Mouse (Mus musculus): ENCODE measurements at regions not wholly inside any gene's neighbourhood (a gene's known extent, or its start where the extent isn't known, plus 50 kb on each side); places are given as distances from the start of the nearest gene placed in this dataset.

DNA sequence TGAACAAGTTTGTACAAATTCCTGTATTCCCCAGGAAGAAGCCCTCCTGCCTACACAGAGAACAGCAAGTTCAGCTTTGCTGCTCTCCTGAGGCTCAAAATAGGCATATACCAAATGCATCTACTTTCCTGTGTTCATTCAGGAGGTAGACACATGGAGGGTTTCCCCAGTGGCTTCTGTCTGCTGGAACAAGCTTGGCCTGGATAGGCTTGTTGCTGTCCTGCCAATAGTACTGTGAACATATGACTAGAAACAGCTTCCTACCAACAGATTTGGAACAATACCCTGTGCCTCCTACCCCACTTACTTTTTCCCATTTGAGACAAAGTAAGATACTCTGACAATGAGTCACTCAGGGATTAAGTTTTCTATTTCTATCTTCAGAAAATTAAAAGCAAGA lies 93.8 kb upstream of the Wdpcp start:
- no peak for DNase-seq
- intact Hi-C loops (cut with DNase I) = no loop called here

GRCm38 (mm10) chr11:21470711-21471110 lies 99.7 kb upstream of the Ugp2 start:
- DNase-seq = no peak
- intact Hi-C loops (cut with DNase I) = no loop called here

GRCm38 (mm10) chr11:21468465-21468864 lies 97.5 kb upstream of the Ugp2 start:
- intact Hi-C loops (cut with DNase I) = no loop called here
- no peak for DNase-seq

DNA sequence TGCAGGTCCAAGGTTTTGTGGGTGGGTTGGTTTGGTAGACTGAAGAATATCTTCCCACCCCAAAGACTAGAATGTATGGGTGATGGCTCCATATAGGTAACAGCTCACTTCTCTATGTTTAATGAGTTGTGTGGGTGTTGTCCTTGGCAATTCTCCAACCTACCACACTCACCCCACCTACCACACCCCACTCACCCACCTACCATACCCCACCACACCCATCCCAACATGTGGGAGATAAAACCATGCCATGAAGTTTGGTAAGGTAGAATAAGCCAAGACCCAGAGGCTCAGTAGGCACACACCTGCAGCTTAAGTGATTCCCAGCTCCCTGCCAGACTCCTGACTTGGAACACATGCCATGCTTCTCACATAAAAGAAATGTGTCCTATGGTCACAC lies 89.0 kb upstream of the Ugp2 start:
- no peak for DNase-seq
- intact Hi-C loops (cut with DNase I) = no loop called here

DNA sequence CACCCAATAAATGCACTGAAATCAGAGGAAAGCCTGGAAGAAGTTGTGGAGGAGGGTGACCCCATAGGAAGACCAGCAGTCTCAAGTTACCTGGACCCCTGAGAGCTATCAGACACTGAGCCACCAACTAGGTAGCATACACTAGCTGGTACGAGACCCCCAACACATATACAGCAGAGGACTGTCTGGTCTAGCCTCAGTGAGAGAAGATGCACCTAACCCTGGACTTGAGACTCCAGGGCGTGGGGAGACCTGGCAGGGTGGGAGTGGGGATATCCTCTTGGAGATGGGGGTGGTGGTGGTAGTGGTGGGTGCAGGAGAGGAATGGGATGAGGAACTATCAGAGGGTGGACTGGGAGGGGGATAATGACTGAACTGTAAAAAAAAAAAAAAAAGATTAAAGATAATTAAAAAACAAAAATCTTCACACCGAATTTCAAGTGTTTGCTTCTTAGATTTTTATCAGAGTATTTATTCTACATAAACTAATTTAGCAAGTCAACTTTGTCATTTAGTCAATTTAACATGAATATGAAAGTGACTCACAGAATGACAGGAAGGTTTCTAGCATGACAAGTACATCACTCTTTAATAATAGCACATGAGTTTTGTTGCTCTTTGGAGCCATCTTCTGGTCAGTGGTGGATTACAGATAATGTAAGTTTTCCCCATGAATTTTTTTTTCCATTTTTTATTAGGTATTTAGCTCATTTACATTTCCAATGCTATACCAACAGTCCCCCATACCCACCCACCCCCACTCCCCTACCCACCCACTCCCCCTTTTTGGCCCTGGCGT lies 82.5 kb upstream of the Ugp2 start:
- intact Hi-C loops (cut with DNase I) = loop anchor here (5.0 to 10.0 kb wide), 2 partner anchors 146 to 659 kb away; no protein-coding TSS in a partner anchor
- peak; percentile 20 to 25 for DNase-seq

DNA sequence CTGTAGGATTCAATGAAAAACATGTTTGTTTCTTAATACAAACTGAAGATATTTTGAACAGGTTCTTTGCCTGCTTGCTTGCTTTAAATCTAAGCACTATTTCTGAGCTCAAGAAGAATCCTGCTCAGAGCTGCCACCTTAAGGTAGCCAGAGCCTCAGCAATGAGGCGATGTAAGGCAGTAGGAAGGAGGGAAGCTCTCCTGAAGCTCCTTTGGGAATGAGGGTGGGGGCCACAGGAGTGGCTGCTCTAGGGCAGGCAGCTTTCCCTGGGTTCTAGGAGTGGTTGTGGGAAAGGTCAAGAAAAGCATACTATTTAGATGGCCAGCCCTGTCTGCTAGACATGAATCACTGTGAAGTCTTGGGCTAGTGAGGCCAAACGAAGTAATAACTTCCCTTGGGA lies 62.7 kb upstream of the Ugp2 start:
- peak; percentile 22 for DNase-seq
- intact Hi-C loops (cut with DNase I) = loop anchor here (5.0 kb wide), 1 partner anchor 81 kb away; no protein-coding TSS in a partner anchor

DNA sequence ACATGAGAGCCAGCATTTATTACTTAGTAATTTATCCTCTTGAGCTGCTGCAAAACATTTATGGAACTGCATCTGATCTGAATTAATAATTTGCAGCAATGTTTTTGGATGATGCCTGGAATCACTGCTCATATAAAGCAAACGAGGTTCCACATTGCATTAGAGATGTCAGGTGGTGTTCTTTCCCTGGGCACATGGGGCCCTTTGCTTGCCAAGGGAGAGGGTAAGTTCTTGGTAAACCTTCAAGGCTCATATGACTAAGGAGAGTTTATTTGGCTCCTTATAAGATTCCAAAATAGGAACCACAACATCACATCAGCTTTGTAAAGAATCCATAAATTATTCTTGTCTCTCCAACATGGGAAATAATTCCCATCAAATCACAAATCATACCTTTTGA lies 59.0 kb upstream of the Ugp2 start:
- intact Hi-C loops (cut with DNase I) = loop anchor here (5.0 kb wide), 1 partner anchor 78 kb away; no protein-coding TSS in a partner anchor
- DNase-seq = no peak

GRCm38 (mm10) chr11:21428749-21429148 lies 57.7 kb upstream of the Ugp2 start:
- intact Hi-C loops (cut with DNase I) = no loop called here

GRCm38 (mm10) chr11:21428013-21428317 lies 57.0 kb upstream of the Ugp2 start:
- no peak for DNase-seq
- intact Hi-C loops (cut with DNase I) = no loop called here

More at GRCm38 (mm10) chr11:21428749-21429148, 57.7 kb upstream of the Ugp2 start:
- peak; percentile 55 to 62 for DNase-seq

DNA sequence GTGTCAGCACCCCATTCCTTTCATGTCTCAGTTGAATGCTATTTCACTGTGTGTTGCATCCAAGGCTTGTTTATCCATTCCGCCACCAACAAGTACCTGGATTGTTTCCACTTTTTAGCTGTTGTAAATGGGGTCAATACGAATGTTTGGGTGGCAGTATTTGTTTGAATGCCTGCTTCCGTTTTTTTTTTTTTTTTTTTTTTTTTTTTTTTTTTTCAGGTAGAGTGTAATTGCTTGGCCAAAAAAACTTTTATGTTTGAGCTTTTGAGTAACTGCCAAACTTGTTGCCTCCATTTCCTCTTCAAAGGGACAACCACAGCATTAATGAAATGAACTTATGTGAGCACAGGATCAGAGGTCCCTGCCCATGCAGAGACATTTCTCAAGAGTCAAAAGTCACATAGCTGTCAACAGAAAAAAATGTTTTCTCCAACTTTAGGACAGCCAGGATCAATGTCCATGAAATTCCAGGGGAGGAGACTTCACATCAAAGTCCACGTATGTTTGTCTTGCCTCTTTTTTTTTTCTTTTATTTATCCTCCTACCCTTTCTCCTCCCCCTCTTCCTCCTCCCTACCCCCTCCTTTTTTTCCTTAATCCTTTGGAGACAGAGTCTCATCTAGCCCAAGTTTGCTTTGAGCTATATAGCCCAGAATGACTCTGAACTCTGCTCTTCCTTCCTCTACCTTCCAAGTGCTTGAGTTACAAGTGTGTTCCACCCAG lies 56.5 kb upstream of the Ugp2 start:
- intact Hi-C loops (cut with DNase I) = no loop called here
- DNase-seq = no peak

DNA sequence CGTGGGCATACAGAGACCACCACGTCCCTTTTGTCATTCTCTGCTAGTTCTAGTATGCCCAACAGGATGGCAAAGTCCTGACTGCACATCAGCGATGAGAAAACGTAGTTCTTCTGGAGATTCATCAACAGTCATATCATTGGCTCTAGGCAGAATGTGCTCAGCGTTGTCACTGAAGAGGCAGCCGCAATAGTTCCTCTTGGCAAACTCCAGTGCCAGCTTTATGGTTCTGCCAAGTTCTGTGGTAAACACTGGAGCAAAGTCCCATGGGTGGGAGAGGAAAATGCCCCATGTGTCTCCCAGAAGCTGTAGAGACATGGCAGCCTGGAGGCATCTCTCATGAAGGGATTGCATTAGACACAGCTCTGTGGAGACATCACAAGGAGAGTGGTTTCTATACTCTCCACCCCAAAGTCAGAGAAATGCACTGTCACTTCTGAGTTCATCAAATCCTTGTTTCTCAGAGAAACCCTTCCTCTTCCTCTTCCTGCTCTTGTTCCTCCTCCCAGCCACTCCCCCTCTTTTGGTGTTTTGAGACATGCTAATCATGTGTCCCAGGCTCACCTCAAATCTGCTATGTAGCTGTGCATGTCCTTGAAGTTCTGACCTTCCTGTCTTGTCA lies 54.6 kb upstream of the Ugp2 start:
- no peak for DNase-seq
- intact Hi-C loops (cut with DNase I) = loop anchor here (2.0 kb wide), 1 partner anchor 27 kb away; no protein-coding TSS in a partner anchor

DNA sequence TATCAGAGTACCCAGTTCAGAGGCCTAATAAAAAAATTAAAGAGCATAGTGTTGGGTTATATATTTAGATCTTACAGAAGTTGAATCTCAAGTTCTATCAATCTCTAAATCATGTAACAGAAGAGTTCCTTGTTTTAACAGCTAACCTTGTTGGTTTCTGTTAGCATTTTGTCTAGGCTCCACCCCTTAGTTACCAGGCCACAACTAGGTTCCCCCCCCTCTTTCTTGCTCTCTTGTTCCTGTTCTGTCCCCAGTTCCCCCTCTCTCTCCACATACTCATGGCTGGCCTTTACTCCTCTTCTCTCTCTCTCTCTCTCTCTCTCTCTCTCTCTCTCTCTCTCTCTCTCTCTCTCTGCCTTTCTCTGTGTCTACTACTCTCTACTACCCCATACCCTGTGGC lies 53.3 kb upstream of the Ugp2 start:
- intact Hi-C loops (cut with DNase I) = loop anchor here (2.0 kb wide), 1 partner anchor 26 kb away; no protein-coding TSS in a partner anchor
- no peak for DNase-seq

DNA sequence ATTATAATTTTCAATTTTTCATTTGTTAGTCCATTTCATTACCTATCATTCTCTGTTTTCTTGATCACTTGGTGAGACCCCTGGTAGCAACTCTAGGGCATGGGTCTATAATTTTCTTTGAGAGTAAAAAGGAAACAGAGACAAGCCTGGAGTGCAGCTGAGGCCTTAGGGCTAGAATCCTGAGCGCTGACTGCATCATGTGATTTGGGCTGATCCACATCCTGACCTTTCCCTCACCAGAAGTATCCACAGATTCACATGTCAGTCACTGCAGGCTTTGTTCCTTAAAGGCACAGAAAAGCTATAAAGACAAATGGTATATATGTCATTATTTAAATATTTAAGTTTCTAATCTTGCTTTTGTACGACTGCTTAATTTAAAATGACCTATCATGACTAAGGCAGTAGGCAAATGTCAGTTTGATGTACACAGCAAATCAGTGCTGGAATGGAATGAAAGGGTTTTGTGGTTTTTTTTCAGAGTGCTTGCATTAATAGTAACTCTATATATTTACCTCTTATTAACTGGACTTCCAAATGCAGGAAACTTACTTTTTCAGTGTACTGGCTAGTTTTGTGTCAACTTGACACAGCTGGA lies 51.4 kb upstream of the Ugp2 start:
- no peak for DNase-seq
- intact Hi-C loops (cut with DNase I) = no loop called here

Measured in heart, postnatal 36 days (tissue).